13 mouse cellular contexts compared by ENCODE assay signal in genomic region chr19:43520402-43520801, GRCm38 (mm10). TPM values are rescaled to one million over a fixed set of nuclear protein-coding genes. Genes with fewer than 3 reads are reported as not detected.
DNase-seq lines count a peak whose midpoint lies in the region; ATAC-seq and TF ChIP-seq lines count a peak whose summit lies in the region.
"Had no signal": no experiment of that assay in that cellular context is flagged by ENCODE, and none has a peak within 500 bp of the region (broad histone marks: within the 10 kb centered on the region; RNA-seq: fewer than 3 reads in every experiment).

No protein-coding gene starts in this region.

- H3K4me3 ChIP-seq in gastrocnemius, adult 2 months: peak overlapping the region; percentile 89
- H3K4me3 ChIP-seq in megakaryocyte, embryonic 14.5 days (replicated peaks): peak overlapping the region; percentile 7
- H3K4me3 ChIP-seq: embryonic facial prominence, embryonic 13.5 days; lung, embryonic 15.5 days; neural tube, embryonic 12.5 days; stomach, embryonic 15.5 days had no signal

- peak overlapping the region; percentile 79 for H3K27ac ChIP-seq in gastrocnemius, adult 2 months
- H3K27ac ChIP-seq: embryonic facial prominence, embryonic 13.5 days; lung, embryonic 15.5 days; neural tube, embryonic 12.5 days; stomach, embryonic 15.5 days had no signal

- no peak for ATAC-seq in megakaryocyte, adult 5-6 weeks (ENCODE audit: poor library complexity, severe bottlenecking)

- no peaks in the 10 kb centered on the region for H3K9me3 ChIP-seq in megakaryocyte, embryonic 14.5 days
- H3K9me3 ChIP-seq: embryonic facial prominence, embryonic 13.5 days; lung, embryonic 15.5 days; neural tube, embryonic 12.5 days; stomach, embryonic 15.5 days had no signal

- H3K27me3 ChIP-seq in megakaryocyte, embryonic 14.5 days (replicated peaks): no peaks in the 10 kb centered on the region
- H3K27me3 ChIP-seq in splenic B cell, adult 2 months (ENCODE audit: control insufficient read depth, insufficient read depth, low read length, poor library complexity, severe bottlenecking): no peaks in the 10 kb centered on the region
- H3K27me3 ChIP-seq: embryonic facial prominence, embryonic 13.5 days; lung, embryonic 15.5 days; neural tube, embryonic 12.5 days; stomach, embryonic 15.5 days had no signal

- intact Hi-C loops in gastrocnemius, adult 2 months (cut with DNase I): loop anchor here (10.0 kb wide), 1 partner anchor 1346 kb away; no protein-coding TSS in a partner anchor
- intact Hi-C loops in gastrocnemius, postnatal 36 days (cut with DNase I): no loop called here

- DNase-seq in gastrocnemius, adult 2 months: no peak
- no peak for DNase-seq in gastrocnemius, postnatal 36 days
- peak; percentile 71 for DNase-seq in induced T-regulatory cell, adult 2 months (ENCODE audit: low read depth)
- peak; percentile 59 for DNase-seq in splenic B cell, adult 2 months (ENCODE audit: low read depth, low spot score)
- no peak for DNase-seq in spleen, adult 12 weeks (ENCODE audit: low spot score)
- no peak for DNase-seq in kidney, postnatal 4 days
- DNase-seq: kidney, postnatal 36 days had no signal

- peaks cover 53% of the 10 kb centered on the region for H3K36me3 ChIP-seq in megakaryocyte, embryonic 14.5 days (replicated peaks; ENCODE audit: low read length)
- H3K36me3 ChIP-seq in splenic B cell, adult 2 months (ENCODE audit: control insufficient read depth, insufficient read depth, low read length, poor library complexity, severe bottlenecking): no peaks in the 10 kb centered on the region
- H3K36me3 ChIP-seq: embryonic facial prominence, embryonic 13.5 days; lung, embryonic 15.5 days; neural tube, embryonic 12.5 days; stomach, embryonic 15.5 days had no signal

- peaks cover 55% of the 10 kb centered on the region for H3K4me1 ChIP-seq in megakaryocyte, embryonic 14.5 days

- TF ChIP-seq CTCF in gastrocnemius, adult 2 months (IDR thresholded peaks at IDR 0.05): no peak

RNA-seq across cellular contexts. Expression of gene Got1, which starts 4.0 kb away (rescaled TPM):
- 100 to 1,000 TPM; 316 to 792 TPM for total RNA-seq in gastrocnemius, adult 2 months (2021)
- total RNA-seq in gastrocnemius, postnatal 36 days (2021): 100 to 1,000 TPM; 336 to 420 TPM
- polyA plus RNA-seq in megakaryocyte, embryonic 14.5 days (2012; ENCODE audit: insufficient read depth, low replicate concordance): 3.4 and 10.7 TPM in 2 replicates
- 7.5 and 9.0 TPM in 2 replicates for total RNA-seq in megakaryocyte, adult 5-6 weeks (2015)
- total RNA-seq in megakaryocyte, adult 5-6 weeks (2017): 4.1 and 5.0 TPM in 2 replicates

Comparison
In these comparisons a context has a peak if more than half of its experiments do, and no peak if none do; other contexts are left out.
1. DNase-seq: peak in induced T-regulatory cell, adult 2 months (single experiment) and splenic B cell, adult 2 months (single experiment); none in gastrocnemius, adult 2 months (single experiment), gastrocnemius, postnatal 36 days (0 of 2), spleen, adult 12 weeks (single experiment) and kidney, postnatal 4 days (0 of 2).
2. RNA of gene Got1, which starts 4.0 kb away (total RNA-seq): 316 to 792 TPM in gastrocnemius, adult 2 months and 336 to 420 TPM in gastrocnemius, postnatal 36 days; 4.1 to 9.0 TPM in megakaryocyte, adult 5-6 weeks; every median in the first group is over 10 times any median in the second.